Mouse (Mus musculus) cortical plate, adult 2 months (tissue): ENCODE data around the gene Tnfrsf13c. TPM values are rescaled to one million over a fixed set of nuclear protein-coding genes. Genes with fewer than 3 reads are reported as not detected.

Experiments
- H3K27ac ChIP-seq: fragments of 200-500 bp; 2 replicates; pipeline ENCODE4 v1.5.1; 2012; ENCODE audit warnings: low read length, control low read depth, inconsistent platforms; ENCODE audit not compliant: insufficient read depth
- H3K4me1 ChIP-seq: fragments of 200-500 bp; 2 replicates; pipeline ENCODE4 v1.6.1; 2011; ENCODE audit warnings: low read length; ENCODE audit not compliant: control insufficient read depth, insufficient read depth
- H3K4me3 ChIP-seq: fragments of 200-500 bp; 2 replicates; pipeline ENCODE4 v1.5.1; 2011; ENCODE audit warnings: mild to moderate bottlenecking, low read length, control low read depth; ENCODE audit not compliant: insufficient read depth
- CTCF ChIP-seq: fragments of 200-500 bp; IDR thresholded peaks from 2 replicates; pipeline ENCODE4 v1.5.1; 2011; ENCODE audit warnings: mild to moderate bottlenecking, control low read depth, low read length; ENCODE audit not compliant: insufficient read depth; ENCODE audit errors: extremely low read depth
- POLR2A ChIP-seq: fragments of 200-500 bp; IDR thresholded peaks from 2 replicates; pipeline ENCODE4 v1.6.1; 2011; ENCODE audit warnings: mild to moderate bottlenecking, low read length, control low read depth; ENCODE audit not compliant: insufficient read depth; ENCODE audit errors: extremely low read depth
- polyA plus RNA-seq: library from polyadenylated mRNA; depleted of rRNA; stranded (reverse); fragments of >200 nt; gene quantifications from 2 replicates; pipeline ENCODE4 v1.2.3, GENCODE M21; 2012; rRNA removed

Gene Tnfrsf13c
- 0.48 and 0.76 TPM in 2 replicates for polyA plus RNA-seq

- no peak within 1 kb of the TSS for H3K27ac ChIP-seq
- TF ChIP-seq CTCF, result no peak
- TF ChIP-seq POLR2A, result no peak
- H3K4me1 ChIP-seq, result no peaks in the 10 kb centered on the region
- peak within 1 kb of the TSS; percentile 35 for H3K4me3 ChIP-seq
Observed at GRCm38 (mm10) chr15:82223657-82224601, at the start of gene Tnfrsf13c. Gene Tnfrsf13c (minus strand): TSS chr15:82224369.

- peaks cover 6% of the 10 kb centered on the region for H3K4me1 ChIP-seq
- H3K27ac ChIP-seq, result no peak overlapping the region
- TF ChIP-seq CTCF, result no peak
- TF ChIP-seq POLR2A, result no peak
- no peak overlapping the region for H3K4me3 ChIP-seq
Observed at GRCm38 (mm10) chr15:82272295-82272694, 48.1 kb upstream of the Tnfrsf13c start.

GRCm38 (mm10) chr15:82271201-82271600 is 47.0 kb upstream of the Tnfrsf13c start:
- TF ChIP-seq CTCF (peak; percentile 97), POLR2A (no peak)
- Histone ChIP-seq H3K4me1 (peaks cover 2% of the 10 kb centered on the region; the same call in 1 of the 2 replicates), H3K4me3 (no peak overlapping the region), H3K27ac (no peak overlapping the region)

- no peak overlapping the region for H3K27ac ChIP-seq
- no peak overlapping the region for H3K4me3 ChIP-seq
- TF ChIP-seq POLR2A (no peak), CTCF (no peak)
- H3K4me1 ChIP-seq, result peaks cover 2% of the 10 kb centered on the region; the same call in 1 of the 2 replicates
Observed at GRCm38 (mm10) chr15:82268783-82269182, 44.6 kb upstream of the Tnfrsf13c start.

- Histone ChIP-seq H3K4me3 (no peak overlapping the region), H3K27ac (no peak overlapping the region), H3K4me1 (peaks cover 2% of the 10 kb centered on the region; the same call in 1 of the 2 replicates)
- TF ChIP-seq POLR2A (no peak), CTCF (no peak)
Observed at GRCm38 (mm10) chr15:82268185-82268584, 44.0 kb upstream of the Tnfrsf13c start.

- Histone ChIP-seq H3K4me1 (peaks cover 2% of the 10 kb centered on the region; the same call in 1 of the 2 replicates), H3K4me3 (no peak overlapping the region), H3K27ac (no peak overlapping the region)
- TF ChIP-seq POLR2A, result no peak
- peak; percentile 82 for TF ChIP-seq CTCF
Observed at GRCm38 (mm10) chr15:82266356-82266755, 42.2 kb upstream of the Tnfrsf13c start.

GRCm38 (mm10) chr15:82259510-82259909 is 35.3 kb upstream of the Tnfrsf13c start:
- H3K4me3 ChIP-seq, result no peak overlapping the region
- TF ChIP-seq POLR2A, result no peak
- TF ChIP-seq CTCF, result peak; percentile 98
- no peak overlapping the region for H3K27ac ChIP-seq
- peaks cover 3% of the 10 kb centered on the region; the same call in 1 of the 2 replicates for H3K4me1 ChIP-seq

- Histone ChIP-seq H3K27ac (peak overlapping the region; percentile 74), H3K4me3 (peak overlapping the region; percentile 76), H3K4me1 (peaks cover 3% of the 10 kb centered on the region; the same call in 1 of the 2 replicates)
- TF ChIP-seq CTCF, result peak; percentile 28
- peak; percentile 77 for TF ChIP-seq POLR2A
Observed at GRCm38 (mm10) chr15:82255944-82256383, 31.8 kb upstream of the Tnfrsf13c start.

- H3K27ac ChIP-seq, result peak overlapping the region; percentile 74
Observed at GRCm38 (mm10) chr15:82255248-82255647, 31.1 kb upstream of the Tnfrsf13c start.

More at GRCm38 (mm10) chr15:82255248-82255647, 31.1 kb upstream of the Tnfrsf13c start:
- peak overlapping the region; percentile 76 for H3K4me3 ChIP-seq
- TF ChIP-seq CTCF (peak; percentile 66), POLR2A (no peak)
- H3K4me1 ChIP-seq, result peaks cover 3% of the 10 kb centered on the region; the same call in 1 of the 2 replicates
